Mouse (Mus musculus) hindbrain, embryonic 14.5 days (tissue): ENCODE results near the gene Atp8b4. TPM values are rescaled to one million over a fixed set of nuclear protein-coding genes. Genes with fewer than 3 reads are reported as not detected.

Source experiments
- ATAC-seq: fragments of 200-750 bp; cut with Nextera tagmentation; 2 replicates; pipeline ENCODE4 v1.8.0; 2017; ENCODE audit warnings: moderate number of reproducible peaks, mild to moderate bottlenecking, moderate TSS enrichment, moderate library complexity; ENCODE audit not compliant: low FRiP score
- DNase-seq: peaks from one replicate; pipeline ENCODE4 v3.0.0-alpha.2; 2015; ENCODE audit warnings: low spot score
- H3K27ac ChIP-seq: fragments of 300-500 bp; sonication (generic); 2 replicates; pipeline ENCODE4 v1.5.1; 2014; ENCODE audit warnings: mild to moderate bottlenecking, moderate library complexity
- H3K27me3 ChIP-seq: fragments of 300-500 bp; sonication (generic); 2 replicates; pipeline ENCODE4 v1.6.1; 2014; ENCODE audit warnings: mild to moderate bottlenecking, low read length, mixed read lengths; ENCODE audit not compliant: control insufficient read depth, insufficient read depth
- H3K36me3 ChIP-seq: fragments of 300-500 bp; sonication (generic); replicated peaks from 2 replicates; pipeline ENCODE4 v1.6.1; 2014; ENCODE audit not compliant: control insufficient read depth, insufficient read depth
- H3K4me1 ChIP-seq: fragments of 300-500 bp; sonication (generic); replicated peaks from 2 replicates; pipeline ENCODE4 v1.6.1; 2014; ENCODE audit warnings: antibody characterized with exemption, low read length, mixed read lengths; ENCODE audit not compliant: control insufficient read depth, insufficient read depth
- H3K4me2 ChIP-seq: fragments of 300-500 bp; sonication (generic); replicated peaks from 2 replicates; pipeline ENCODE4 v1.6.1; 2014; ENCODE audit warnings: mild to moderate bottlenecking, moderate library complexity
- H3K4me3 ChIP-seq: fragments of 300-500 bp; sonication (generic); replicated peaks from 2 replicates; pipeline ENCODE4 v1.5.1; 2014; ENCODE audit warnings: mild to moderate bottlenecking, low read length
- H3K9ac ChIP-seq: fragments of 300-500 bp; sonication (generic); 2 replicates; pipeline ENCODE4 v1.6.1; 2014
- H3K9me3 ChIP-seq: fragments of 300-500 bp; sonication (generic); 2 replicates; pipeline ENCODE4 v1.6.1; 2016; ENCODE audit warnings: low read length; ENCODE audit not compliant: control insufficient read depth
- WGBS: fragments of 180-500 bp; shearing (Covaris S2); extraction: QIAGEN DNeasy Blood & Tissue Kit; methylation state at CpG from one replicate; pipeline ENCODE4 v1.1.7; 2014; 5-methylcytosine and 5-hydroxymethylcytosine counted together
- polyA plus RNA-seq: library from polyadenylated mRNA; unstranded; fragments of >200 nt; fragmentation: Nextera tagmentation; extraction: Ambion mirVana; gene quantifications from 2 replicates; pipeline ENCODE4 v1.2.1, GENCODE M21; 2014

The Atp8b4 gene
- polyA plus RNA-seq, 1 experiment from 2014 or later: 0.08 TPM

- no peak overlapping the region for H3K4me3 ChIP-seq
- 86% methylated on average over 3 of the region's 3 CpGs for WGBS
These were observed 75.3 kb downstream of the Atp8b4 start for GRCm38 (mm10) chr2:126425223-126425622.

GRCm38 (mm10) chr2:126424714-126425113, 75.8 kb downstream of the Atp8b4 start:
- Histone ChIP-seq H3K4me2 (no peak overlapping the region), H3K4me3 (no peak overlapping the region), H3K9me3 (no peaks in the 10 kb centered on the region), H3K9ac (no peak overlapping the region), H3K4me1 (no peaks in the 10 kb centered on the region), H3K27me3 (no peaks in the 10 kb centered on the region), H3K36me3 (no peaks in the 10 kb centered on the region), H3K27ac (no peak overlapping the region)
- WGBS: 72% methylated on average over 8 of the region's 8 CpGs
- DNase-seq: no peak
- no peak for ATAC-seq

More at GRCm38 (mm10) chr2:126425223-126425622, 75.3 kb downstream of the Atp8b4 start:
- Histone ChIP-seq H3K4me1 (no peaks in the 10 kb centered on the region), H3K9me3 (no peaks in the 10 kb centered on the region), H3K4me2 (no peak overlapping the region), H3K36me3 (no peaks in the 10 kb centered on the region), H3K27ac (no peak overlapping the region), H3K9ac (no peak overlapping the region), H3K27me3 (no peaks in the 10 kb centered on the region)
- no peak for DNase-seq
- ATAC-seq: no peak

- Histone ChIP-seq H3K9me3 (no peaks in the 10 kb centered on the region), H3K4me1 (no peaks in the 10 kb centered on the region), H3K9ac (no peak overlapping the region), H3K4me2 (no peak overlapping the region), H3K4me3 (no peak overlapping the region), H3K36me3 (no peaks in the 10 kb centered on the region), H3K27ac (no peak overlapping the region), H3K27me3 (no peaks in the 10 kb centered on the region)
- DNase-seq: no peak
- 96% methylated on average over 2 of the region's 2 CpGs for WGBS
- no peak for ATAC-seq
These were observed 79.6 kb downstream of the Atp8b4 start for GRCm38 (mm10) chr2:126420901-126421300.

GRCm38 (mm10) chr2:126418916-126419315, 81.6 kb downstream of the Atp8b4 start:
- Histone ChIP-seq H3K4me3 (no peak overlapping the region), H3K36me3 (no peaks in the 10 kb centered on the region), H3K4me2 (no peak overlapping the region), H3K27me3 (no peaks in the 10 kb centered on the region), H3K27ac (no peak overlapping the region), H3K4me1 (no peaks in the 10 kb centered on the region), H3K9me3 (no peaks in the 10 kb centered on the region), H3K9ac (no peak overlapping the region)
- ATAC-seq (no peak), DNase-seq (no peak)
- 95% methylated on average over 3 of the region's 3 CpGs for WGBS

GRCm38 (mm10) chr2:126416772-126417171, 83.7 kb downstream of the Atp8b4 start:
- DNase-seq (no peak), ATAC-seq (no peak)
- H3K27me3 ChIP-seq: no peaks in the 10 kb centered on the region
- H3K27ac ChIP-seq: no peak overlapping the region
- H3K4me1 ChIP-seq: no peaks in the 10 kb centered on the region
- 82% methylated on average over 2 of the region's 2 CpGs for WGBS
- no peaks in the 10 kb centered on the region for H3K9me3 ChIP-seq
- H3K9ac ChIP-seq: no peak overlapping the region
- no peak overlapping the region for H3K4me2 ChIP-seq
- H3K36me3 ChIP-seq: no peaks in the 10 kb centered on the region
- no peak overlapping the region for H3K4me3 ChIP-seq

- 90% methylated on average over 4 of the region's 4 CpGs for WGBS
- H3K36me3 ChIP-seq: no peaks in the 10 kb centered on the region
These were observed 84.5 kb downstream of the Atp8b4 start for GRCm38 (mm10) chr2:126415981-126416380.

GRCm38 (mm10) chr2:126412759-126413158, 87.7 kb downstream of the Atp8b4 start:
- no peaks in the 10 kb centered on the region for H3K27me3 ChIP-seq
- no peak overlapping the region for H3K27ac ChIP-seq
- DNase-seq (no peak), ATAC-seq (no peak)
- no peaks in the 10 kb centered on the region for H3K9me3 ChIP-seq
- H3K9ac ChIP-seq: no peak overlapping the region
- no peaks in the 10 kb centered on the region for H3K36me3 ChIP-seq
- no peak overlapping the region for H3K4me2 ChIP-seq
- no peak overlapping the region for H3K4me3 ChIP-seq
- no peaks in the 10 kb centered on the region for H3K4me1 ChIP-seq

More at GRCm38 (mm10) chr2:126415981-126416380, 84.5 kb downstream of the Atp8b4 start:
- no peak for DNase-seq
- no peaks in the 10 kb centered on the region for H3K4me1 ChIP-seq
- no peak overlapping the region for H3K4me3 ChIP-seq
- H3K27ac ChIP-seq: no peak overlapping the region
- no peak for ATAC-seq
- H3K9me3 ChIP-seq: no peaks in the 10 kb centered on the region
- no peaks in the 10 kb centered on the region for H3K27me3 ChIP-seq
- no peak overlapping the region for H3K4me2 ChIP-seq
- H3K9ac ChIP-seq: no peak overlapping the region

- Histone ChIP-seq H3K27me3 (no peaks in the 10 kb centered on the region), H3K4me1 (no peaks in the 10 kb centered on the region), H3K27ac (no peak overlapping the region), H3K4me2 (no peak overlapping the region), H3K9me3 (no peaks in the 10 kb centered on the region), H3K9ac (no peak overlapping the region), H3K36me3 (no peaks in the 10 kb centered on the region), H3K4me3 (no peak overlapping the region)
- DNase-seq (no peak), ATAC-seq (no peak)
- WGBS: 91% methylated on average over 2 of the region's 2 CpGs
These were observed 101.0 kb downstream of the Atp8b4 start for GRCm38 (mm10) chr2:126399454-126399853.

GRCm38 (mm10) chr2:126399017-126399416, 101.5 kb downstream of the Atp8b4 start:
- Histone ChIP-seq H3K4me1 (no peaks in the 10 kb centered on the region), H3K9me3 (no peaks in the 10 kb centered on the region), H3K27ac (no peak overlapping the region), H3K9ac (no peak overlapping the region), H3K27me3 (no peaks in the 10 kb centered on the region), H3K4me3 (no peak overlapping the region), H3K4me2 (no peak overlapping the region), H3K36me3 (no peaks in the 10 kb centered on the region)
- DNase-seq (no peak), ATAC-seq (no peak)
- 79% methylated on average over 2 of the region's 2 CpGs for WGBS

GRCm38 (mm10) chr2:126398216-126398615, 102.3 kb downstream of the Atp8b4 start:
- no peaks in the 10 kb centered on the region for H3K4me1 ChIP-seq
- 85% methylated on average over 2 of the region's 2 CpGs for WGBS
- H3K9me3 ChIP-seq: no peaks in the 10 kb centered on the region
- no peak overlapping the region for H3K4me3 ChIP-seq
- ATAC-seq (no peak), DNase-seq (no peak)
- no peak overlapping the region for H3K9ac ChIP-seq
- H3K36me3 ChIP-seq: no peaks in the 10 kb centered on the region
- no peak overlapping the region for H3K4me2 ChIP-seq
- no peak overlapping the region for H3K27ac ChIP-seq
- H3K27me3 ChIP-seq: no peaks in the 10 kb centered on the region
